Mouse (Mus musculus) skeletal muscle tissue, adult 2 months (tissue): ENCODE measurements around the gene Naa80.
A peak's percentile ranks its signal among the peaks of the same experiment; 100 is the strongest.

Experiments used
- DNase-seq: peaks from one replicate; pipeline ENCODE4 v3.0.0-alpha.2; 2012; ENCODE audit warnings: low read depth, low spot score

Gene Naa80

DNA sequence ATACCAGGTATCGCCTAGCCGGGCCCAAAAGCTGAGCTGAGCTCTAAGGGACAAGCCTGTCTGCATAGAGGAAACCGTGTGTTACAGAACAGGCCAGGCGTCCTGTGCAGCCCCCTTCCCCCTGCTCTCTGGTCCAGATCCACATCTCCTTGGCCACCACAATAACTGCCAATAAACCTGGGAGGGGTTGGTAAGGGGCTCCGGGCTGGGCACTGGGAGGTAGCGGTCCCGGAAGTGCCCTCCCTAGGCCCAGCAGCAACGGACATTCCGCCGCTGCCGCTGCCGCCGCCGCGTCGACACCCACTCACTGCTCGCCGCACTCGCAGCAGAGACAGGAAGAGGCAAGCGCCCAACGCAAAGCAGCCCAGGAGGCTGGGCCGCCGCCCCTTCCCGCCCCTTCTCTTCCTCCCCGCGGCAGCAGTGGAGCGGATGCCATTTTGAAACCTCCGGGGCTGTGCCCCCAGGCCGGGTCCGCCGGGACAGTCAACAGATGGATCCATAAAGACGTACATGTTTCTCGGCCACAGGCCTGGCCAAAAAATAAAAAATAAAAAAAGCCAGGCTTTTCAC, 54.5 kb downstream of the Naa80 start:
- DNase-seq: peak; percentile 72
